Mouse (Mus musculus) neural tube, embryonic 12.5 days (tissue): ENCODE results near the gene Rbms2. TPM values are rescaled to one million over a fixed set of nuclear protein-coding genes. Genes with fewer than 3 reads are reported as not detected.
A peak's percentile ranks its signal among the peaks of the same experiment; 100 is the strongest.

Source experiments
- ATAC-seq: fragments of 200-750 bp; cut with Nextera tagmentation; 2 replicates; pipeline ENCODE4 v1.8.0; 2017; ENCODE audit warnings: low read depth, mild to moderate bottlenecking, moderate TSS enrichment, moderate library complexity; ENCODE audit not compliant: low FRiP score
- H3K27ac ChIP-seq: fragments of 300-500 bp; sonication (generic); 2 replicates; pipeline ENCODE4 v1.5.1; 2016
- H3K27me3 ChIP-seq: fragments of 300-500 bp; sonication (generic); replicated peaks from 2 replicates; pipeline ENCODE4 v1.6.1; 2016; ENCODE audit warnings: mild to moderate bottlenecking
- H3K36me3 ChIP-seq: fragments of 300-500 bp; sonication (generic); 2 replicates; pipeline ENCODE4 v1.6.1; 2016; ENCODE audit warnings: mild to moderate bottlenecking
- H3K4me1 ChIP-seq: fragments of 300-500 bp; sonication (generic); 2 replicates; pipeline ENCODE4 v1.6.1; 2016
- H3K4me2 ChIP-seq: fragments of 300-500 bp; sonication (generic); replicated peaks from 2 replicates; pipeline ENCODE4 v1.6.1; 2016; ENCODE audit warnings: mild to moderate bottlenecking
- H3K4me3 ChIP-seq: fragments of 300-500 bp; sonication (generic); 2 replicates; pipeline ENCODE4 v1.5.1; 2016
- H3K9ac ChIP-seq: fragments of 300-500 bp; sonication (generic); 2 replicates; pipeline ENCODE4 v1.6.1; 2016; ENCODE audit warnings: mild to moderate bottlenecking
- H3K9me3 ChIP-seq: fragments of 300-500 bp; sonication (generic); 2 replicates; pipeline ENCODE4 v1.6.1; 2016; ENCODE audit warnings: mild to moderate bottlenecking
- WGBS: fragments of 180-500 bp; shearing (Covaris S2); methylation state at CpG from one replicate; pipeline ENCODE4 v1.1.7; 2016; 5-methylcytosine and 5-hydroxymethylcytosine counted together
- polyA plus RNA-seq: library from polyadenylated mRNA; unstranded; fragments of >200 nt; fragmentation: Nextera tagmentation; extraction: Ambion mirVana; gene quantifications from 2 replicates; pipeline ENCODE4 v1.2.1, GENCODE M21; 2016

Gene Rbms2
- polyA plus RNA-seq, 1 experiment from 2014 or later = 20.0 TPM

DNA sequence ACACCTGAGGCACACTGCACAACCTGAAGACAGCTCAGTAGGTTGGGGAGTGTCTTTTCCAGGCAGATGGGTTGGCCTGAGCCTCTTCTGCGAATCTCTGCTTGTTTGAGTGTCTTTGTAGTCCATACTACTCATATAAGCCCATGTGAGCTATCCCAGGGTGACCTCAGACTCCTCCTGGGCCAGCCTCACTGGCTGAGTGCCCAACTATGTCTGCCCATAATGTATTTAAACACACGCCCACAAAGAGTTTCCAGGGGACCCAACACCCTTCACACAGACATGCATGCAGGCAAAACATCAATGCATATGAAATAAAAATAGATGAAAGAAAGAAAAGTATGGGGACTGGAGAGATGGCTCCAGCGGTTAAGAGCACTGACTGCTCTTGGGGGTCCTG lies 26.1 kb downstream of the Rbms2 start:
- no peaks in the 10 kb centered on the region for H3K4me1 ChIP-seq
- no peaks in the 10 kb centered on the region for H3K27me3 ChIP-seq
- no peak overlapping the region for H3K27ac ChIP-seq
- no peak overlapping the region for H3K4me2 ChIP-seq
- 81% methylated on average over 3 of the region's 3 CpGs for WGBS
- no peak for ATAC-seq
- no peak overlapping the region for H3K4me3 ChIP-seq
- H3K9me3 ChIP-seq = no peaks in the 10 kb centered on the region
- H3K36me3 ChIP-seq = peaks cover 3% of the 10 kb centered on the region; the same call in 1 of the 2 replicates
- H3K9ac ChIP-seq = no peak overlapping the region

- no peaks in the 10 kb centered on the region for H3K4me1 ChIP-seq
- no peak overlapping the region for H3K9ac ChIP-seq
- peaks cover 3% of the 10 kb centered on the region; the same call in 1 of the 2 replicates for H3K36me3 ChIP-seq
- no peak overlapping the region for H3K27ac ChIP-seq
- no peaks in the 10 kb centered on the region for H3K27me3 ChIP-seq
- H3K4me3 ChIP-seq = no peak overlapping the region
- WGBS = 89% methylated on average over 14 of the region's 14 CpGs
- H3K4me2 ChIP-seq = no peak overlapping the region
- no peak for ATAC-seq
- H3K9me3 ChIP-seq = no peaks in the 10 kb centered on the region
Measured at GRCm38 (mm10) chr10:128150941-128151340, 29.2 kb downstream of the Rbms2 start.

GRCm38 (mm10) chr10:128149592-128149991 lies 30.5 kb downstream of the Rbms2 start:
- H3K27ac ChIP-seq = no peak overlapping the region
- no peak overlapping the region for H3K9ac ChIP-seq
- H3K9me3 ChIP-seq = no peaks in the 10 kb centered on the region
- H3K36me3 ChIP-seq = peaks cover 13% of the 10 kb centered on the region
- no peak overlapping the region for H3K4me3 ChIP-seq
- no peak for ATAC-seq
- H3K27me3 ChIP-seq = no peaks in the 10 kb centered on the region
- peak overlapping the region; percentile 20; the same call in 1 of the 2 replicates for H3K4me2 ChIP-seq
- WGBS = 8% methylated on average over 5 of the region's 5 CpGs
- no peaks in the 10 kb centered on the region for H3K4me1 ChIP-seq

GRCm38 (mm10) chr10:128148789-128149365 lies 31.2 kb downstream of the Rbms2 start:
- H3K27ac ChIP-seq = no peak overlapping the region
- no peaks in the 10 kb centered on the region for H3K27me3 ChIP-seq
- no peak overlapping the region for H3K9ac ChIP-seq
- H3K4me2 ChIP-seq = no peak overlapping the region
- ATAC-seq = no peak
- no peak overlapping the region for H3K4me3 ChIP-seq
- no peaks in the 10 kb centered on the region for H3K4me1 ChIP-seq
- H3K36me3 ChIP-seq = peaks cover 16% of the 10 kb centered on the region
- H3K9me3 ChIP-seq = no peaks in the 10 kb centered on the region
- 93% methylated on average over 5 of the region's 5 CpGs for WGBS

GRCm38 (mm10) chr10:128144961-128145360 lies 35.1 kb downstream of the Rbms2 start:
- H3K27me3 ChIP-seq = no peaks in the 10 kb centered on the region
- H3K36me3 ChIP-seq = peaks cover 33% of the 10 kb centered on the region
- no peak overlapping the region for H3K27ac ChIP-seq
- ATAC-seq = no peak
- no peak overlapping the region for H3K4me3 ChIP-seq
- H3K4me2 ChIP-seq = no peak overlapping the region
- H3K9me3 ChIP-seq = no peaks in the 10 kb centered on the region
- H3K4me1 ChIP-seq = no peaks in the 10 kb centered on the region
- WGBS = 92% methylated on average over 2 of the region's 2 CpGs
- no peak overlapping the region for H3K9ac ChIP-seq

DNA sequence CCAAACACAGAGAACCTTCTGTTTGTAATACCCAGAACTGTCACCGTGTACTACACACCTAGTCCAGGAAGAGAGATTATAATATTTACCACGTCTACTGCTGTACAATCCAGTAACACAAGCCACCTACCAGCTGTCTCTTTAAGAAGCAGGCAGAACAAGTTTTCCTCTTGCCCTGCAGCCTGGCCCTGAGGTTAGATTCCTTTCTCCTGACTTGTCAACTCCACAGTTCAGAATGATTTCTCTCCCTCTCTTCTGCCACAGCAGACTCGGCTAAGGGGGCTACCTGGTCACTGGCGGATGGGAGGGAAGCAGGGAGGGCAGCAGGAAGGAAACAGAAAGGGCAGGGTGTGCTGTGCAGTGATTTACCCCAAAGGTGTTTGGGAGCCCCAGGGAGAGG lies 36.4 kb downstream of the Rbms2 start:
- ATAC-seq = no peak
- 80% methylated on average over 4 of the region's 4 CpGs for WGBS

DNA sequence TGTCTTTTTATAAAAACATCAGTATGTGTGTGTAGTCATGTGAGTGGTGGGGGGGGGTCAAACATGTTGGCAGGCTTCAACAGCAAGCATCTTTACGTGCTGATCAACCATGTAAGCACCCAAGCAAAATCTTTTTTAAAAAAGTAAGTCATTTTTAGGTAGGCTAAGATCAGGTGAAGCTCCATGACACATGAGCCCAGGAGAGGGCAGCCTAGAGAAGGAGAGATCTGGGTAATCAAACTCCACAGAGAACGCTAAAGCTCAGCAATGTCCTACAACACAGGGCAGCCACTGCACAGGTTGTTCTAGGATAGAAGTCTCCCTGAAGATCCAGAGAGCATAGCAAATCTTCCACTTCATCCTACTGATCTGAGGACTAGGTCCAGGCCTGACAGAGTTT lies 37.9 kb downstream of the Rbms2 start:
- no peak for ATAC-seq
- 71% methylated on average over 2 of the region's 2 CpGs for WGBS
- Histone ChIP-seq H3K4me2 (no peak overlapping the region), H3K9ac (no peak overlapping the region), H3K4me3 (no peak overlapping the region), H3K9me3 (no peaks in the 10 kb centered on the region), H3K36me3 (peaks cover 40% of the 10 kb centered on the region), H3K27ac (no peak overlapping the region), H3K4me1 (no peaks in the 10 kb centered on the region), H3K27me3 (no peaks in the 10 kb centered on the region)

More for the DNA sequence above, 36.4 kb downstream of the Rbms2 start:
- Histone ChIP-seq H3K27ac (no peak overlapping the region), H3K4me1 (no peaks in the 10 kb centered on the region), H3K36me3 (peaks cover 34% of the 10 kb centered on the region), H3K9ac (no peak overlapping the region), H3K4me2 (no peak overlapping the region), H3K9me3 (no peaks in the 10 kb centered on the region), H3K27me3 (no peaks in the 10 kb centered on the region), H3K4me3 (no peak overlapping the region)

DNA sequence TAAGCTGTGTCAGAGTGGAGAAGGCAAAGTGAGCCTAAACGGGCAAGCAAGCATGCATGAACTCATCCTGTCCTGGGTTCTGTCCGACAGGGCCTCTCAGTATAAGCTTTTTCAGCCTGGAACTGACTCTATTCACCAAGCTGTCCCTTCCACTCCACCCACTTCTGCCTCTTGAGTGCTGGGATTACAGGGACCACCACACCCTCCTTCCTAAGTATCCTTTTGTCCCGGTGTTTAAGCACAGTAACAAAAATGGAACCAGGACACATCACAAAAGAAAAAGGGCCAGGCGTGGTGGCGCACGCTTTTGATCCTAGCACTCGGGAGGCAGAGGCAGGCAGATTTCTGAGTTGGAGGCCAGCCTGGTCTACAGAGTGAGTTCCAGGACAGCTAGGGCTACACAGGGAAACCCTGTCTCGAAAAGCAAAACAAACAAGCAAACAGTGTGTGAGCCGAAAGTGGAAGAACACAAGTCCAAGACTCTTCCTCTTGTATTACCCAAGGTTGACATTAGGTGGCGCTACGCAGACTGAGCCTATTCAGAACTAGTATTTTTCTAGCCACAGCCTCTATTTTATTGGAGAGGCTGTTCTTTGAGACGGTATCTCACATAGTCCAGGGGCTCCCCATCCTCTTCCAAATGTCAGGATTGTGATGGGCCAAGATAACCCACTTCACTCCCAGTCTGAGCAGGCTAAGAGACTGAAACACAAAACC lies 39.7 kb downstream of the Rbms2 start:
- H3K4me1 ChIP-seq = no peaks in the 10 kb centered on the region
- no peak overlapping the region for H3K4me3 ChIP-seq
- peaks cover 39% of the 10 kb centered on the region for H3K36me3 ChIP-seq
- H3K4me2 ChIP-seq = no peak overlapping the region
- H3K9ac ChIP-seq = no peak overlapping the region
- WGBS = 70% methylated on average over 12 of the region's 12 CpGs
- no peak for ATAC-seq
- H3K27ac ChIP-seq = no peak overlapping the region
- H3K9me3 ChIP-seq = no peaks in the 10 kb centered on the region
- no peaks in the 10 kb centered on the region for H3K27me3 ChIP-seq

- no peak for ATAC-seq
- Histone ChIP-seq H3K36me3 (peaks cover 16% of the 10 kb centered on the region), H3K4me3 (no peak overlapping the region), H3K4me2 (no peak overlapping the region), H3K27me3 (no peaks in the 10 kb centered on the region), H3K4me1 (no peaks in the 10 kb centered on the region), H3K27ac (no peak overlapping the region), H3K9me3 (no peaks in the 10 kb centered on the region), H3K9ac (no peak overlapping the region)
- 89% methylated on average over 6 of the region's 6 CpGs for WGBS
Measured at GRCm38 (mm10) chr10:128135374-128135773, 44.7 kb downstream of the Rbms2 start.

- no peak for ATAC-seq
- Histone ChIP-seq H3K4me2 (no peak overlapping the region), H3K9ac (no peak overlapping the region), H3K36me3 (peaks cover 23% of the 10 kb centered on the region), H3K9me3 (no peaks in the 10 kb centered on the region), H3K27me3 (no peaks in the 10 kb centered on the region), H3K4me3 (no peak overlapping the region), H3K4me1 (no peaks in the 10 kb centered on the region), H3K27ac (no peak overlapping the region)
- WGBS = 43% methylated on average over 13 of the region's 13 CpGs
Measured at GRCm38 (mm10) chr10:128133650-128134332, 46.3 kb downstream of the Rbms2 start.

DNA sequence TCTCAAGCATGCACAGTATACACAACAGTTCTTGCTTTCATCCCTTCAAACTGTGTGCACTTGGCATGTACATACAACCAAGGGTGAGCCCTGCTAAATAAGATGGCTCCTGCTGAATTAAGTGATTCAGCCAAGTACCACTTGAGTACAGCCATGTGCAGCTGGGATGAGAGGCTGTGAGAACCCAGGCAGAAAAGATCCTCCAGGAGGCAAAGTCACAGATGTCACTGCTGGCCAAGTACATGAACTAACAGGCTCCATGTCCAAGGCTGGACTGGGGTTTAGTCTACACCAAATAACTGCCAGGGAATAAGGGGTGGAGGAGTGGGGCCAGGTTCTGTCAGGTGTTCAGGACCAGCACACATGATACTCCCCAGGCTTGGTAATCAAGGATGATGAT lies 48.3 kb downstream of the Rbms2 start:
- peaks cover 35% of the 10 kb centered on the region for H3K36me3 ChIP-seq
- H3K9me3 ChIP-seq = no peaks in the 10 kb centered on the region

GRCm38 (mm10) chr10:128131297-128131696 lies 48.8 kb downstream of the Rbms2 start:
- no peak for ATAC-seq
- Histone ChIP-seq H3K27ac (no peak overlapping the region), H3K9me3 (no peaks in the 10 kb centered on the region), H3K9ac (no peak overlapping the region), H3K4me3 (no peak overlapping the region), H3K27me3 (no peaks in the 10 kb centered on the region), H3K36me3 (peaks cover 40% of the 10 kb centered on the region), H3K4me1 (no peaks in the 10 kb centered on the region), H3K4me2 (no peak overlapping the region)
- 85% methylated on average over 3 of the region's 3 CpGs for WGBS

More for the DNA sequence above, 48.3 kb downstream of the Rbms2 start:
- H3K27ac ChIP-seq = no peak overlapping the region
- no peaks in the 10 kb centered on the region for H3K4me1 ChIP-seq
- no peak overlapping the region for H3K4me2 ChIP-seq
- H3K4me3 ChIP-seq = no peak overlapping the region
- ATAC-seq = no peak
- no peak overlapping the region for H3K9ac ChIP-seq
- no peaks in the 10 kb centered on the region for H3K27me3 ChIP-seq
